Mouse (Mus musculus): ENCODE results near the gene Wfikkn1. TPM values are rescaled to one million over a fixed set of nuclear protein-coding genes. Genes with fewer than 3 reads are reported as not detected.
A peak's percentile ranks its signal among the peaks of the same experiment; 100 is the strongest.
"Not testable (repeated sequence)": the region's sequence is repeated elsewhere in the genome, so short reads cannot be mapped to it uniquely, and the experiment has no call there.

Gene Wfikkn1
- total RNA-seq, 2 experiments from 2014 or later: 1.3 to 2.1 TPM

GRCm38 (mm10) chr17:25871566-25871965 lies 9.1 kb downstream of the Wfikkn1 start:
- not testable (repeated sequence) for ATAC-seq (replicated peaks; ENCODE audit: poor library complexity, severe bottlenecking)

- no peak for ATAC-seq (replicated peaks; ENCODE audit: poor library complexity, severe bottlenecking)
Measured at GRCm38 (mm10) chr17:25869954-25870353, 10.7 kb downstream of the Wfikkn1 start.

- no peak for ATAC-seq (replicated peaks; ENCODE audit: poor library complexity, severe bottlenecking)
Measured at GRCm38 (mm10) chr17:25869498-25869897, 11.2 kb downstream of the Wfikkn1 start.

GRCm38 (mm10) chr17:25868601-25869191 lies 12.0 kb downstream of the Wfikkn1 start, which contains the start of gene Mcrip2:
Mcrip2 (minus strand) TSS chr17:25868764.
- peak; percentile 83 for ATAC-seq (replicated peaks; ENCODE audit: poor library complexity, severe bottlenecking)

GRCm38 (mm10) chr17:25867836-25868600 lies 12.6 kb downstream of the Wfikkn1 start:
- peak; percentile 50 for ATAC-seq (replicated peaks; ENCODE audit: poor library complexity, severe bottlenecking)

GRCm38 (mm10) chr17:25867509-25867835 lies 13.2 kb downstream of the Wfikkn1 start:
- peak; percentile 13; the same call in 1 of the 2 replicates for ATAC-seq (replicated peaks; ENCODE audit: poor library complexity, severe bottlenecking)

GRCm38 (mm10) chr17:25866172-25866571 lies 14.5 kb downstream of the Wfikkn1 start:
- ATAC-seq (replicated peaks; ENCODE audit: poor library complexity, severe bottlenecking): no peak

- no peak for ATAC-seq (replicated peaks; ENCODE audit: poor library complexity, severe bottlenecking)
Measured at GRCm38 (mm10) chr17:25865288-25865687, 15.4 kb downstream of the Wfikkn1 start.

- no peak for ATAC-seq (replicated peaks; ENCODE audit: poor library complexity, severe bottlenecking)
Measured at GRCm38 (mm10) chr17:25864311-25864710, 16.3 kb downstream of the Wfikkn1 start.

- no peak for ATAC-seq (replicated peaks; ENCODE audit: poor library complexity, severe bottlenecking)
Measured at GRCm38 (mm10) chr17:25863681-25864080, 17.0 kb downstream of the Wfikkn1 start.

- ATAC-seq (replicated peaks; ENCODE audit: poor library complexity, severe bottlenecking): no peak
Measured at GRCm38 (mm10) chr17:25861704-25862612, 18.7 kb downstream of the Wfikkn1 start.

GRCm38 (mm10) chr17:25860832-25861703 lies 19.6 kb downstream of the Wfikkn1 start, which contains the start of gene Wdr90:
Wdr90 (minus strand) TSS chr17:25861501.
- ATAC-seq (replicated peaks; ENCODE audit: poor library complexity, severe bottlenecking): peak; percentile 97

GRCm38 (mm10) chr17:25860229-25860628 lies 20.4 kb downstream of the Wfikkn1 start:
- no peak for ATAC-seq (replicated peaks; ENCODE audit: poor library complexity, severe bottlenecking)

GRCm38 (mm10) chr17:25844396-25844901 lies 36.2 kb downstream of the Wfikkn1 start, which contains the start of gene Rhot2:
Rhot2 (minus strand) TSS chr17:25844851.
- peak; percentile 95 for ATAC-seq (replicated peaks; ENCODE audit: poor library complexity, severe bottlenecking)

- ATAC-seq (replicated peaks; ENCODE audit: poor library complexity, severe bottlenecking): no peak
Measured at GRCm38 (mm10) chr17:25843636-25844395, 36.8 kb downstream of the Wfikkn1 start.

- no peak for ATAC-seq (replicated peaks; ENCODE audit: poor library complexity, severe bottlenecking)
Measured at GRCm38 (mm10) chr17:25843122-25843521, 37.5 kb downstream of the Wfikkn1 start.

- no peak for ATAC-seq (replicated peaks; ENCODE audit: poor library complexity, severe bottlenecking)
Measured at GRCm38 (mm10) chr17:25842509-25842908, 38.1 kb downstream of the Wfikkn1 start.

- no peak for ATAC-seq (replicated peaks; ENCODE audit: poor library complexity, severe bottlenecking)
Measured at GRCm38 (mm10) chr17:25841117-25841880, 39.4 kb downstream of the Wfikkn1 start, which contains the start of gene Gm20683. Gm20683 (minus strand) TSS chr17:25841763.

Measured in granulocyte monocyte progenitor cell, adult 5-6 weeks (primary cell).